Mouse (Mus musculus) myocyte (in vitro differentiated cells): ENCODE results near the gene Abhd14b.

ENCODE experiments used
- CEBPB ChIP-seq: IDR thresholded peaks from 2 replicates; pipeline ENCODE4 v1.6.1; 2011; ENCODE audit warnings: mild to moderate bottlenecking, moderate library complexity; ENCODE audit not compliant: poor library complexity, insufficient read depth, severe bottlenecking
- MAX ChIP-seq: IDR thresholded peaks from one replicate; pipeline ENCODE4 v1.6.1; 2011; ENCODE audit warnings: low read depth, mild to moderate bottlenecking, control low read depth
- MYOD1 ChIP-seq, 3 experiments: IDR thresholded peaks; one replicate each; pipeline ENCODE4 v1.6.1; 2011; ENCODE audit warnings: control low read depth in 2 of 3, low read depth in 2 of 3, mild to moderate bottlenecking in 2 of 3, moderate library complexity in 1 of 3; ENCODE audit not compliant: insufficient read length in 2 of 3, control insufficient read depth in 1 of 3
- POLR2A ChIP-seq: IDR thresholded peaks from one replicate; pipeline ENCODE4 v1.6.1; 2011; ENCODE audit warnings: low read depth, mild to moderate bottlenecking, control low read depth, moderate library complexity; ENCODE audit not compliant: insufficient read length
- TCF12 ChIP-seq: IDR thresholded peaks from one replicate; pipeline ENCODE4 v1.6.1; 2011; ENCODE audit warnings: mild to moderate bottlenecking, control low read depth; ENCODE audit not compliant: poor library complexity, insufficient read depth, severe bottlenecking
- TCF3 ChIP-seq: IDR thresholded peaks from one replicate; pipeline ENCODE4 v1.6.1; 2011; ENCODE audit warnings: low read depth, control low read depth; ENCODE audit not compliant: insufficient read length
- USF1 ChIP-seq: IDR thresholded peaks from one replicate; pipeline ENCODE4 v1.6.1; 2011; ENCODE audit warnings: low read depth, mild to moderate bottlenecking, control low read depth, moderate library complexity

DNA sequence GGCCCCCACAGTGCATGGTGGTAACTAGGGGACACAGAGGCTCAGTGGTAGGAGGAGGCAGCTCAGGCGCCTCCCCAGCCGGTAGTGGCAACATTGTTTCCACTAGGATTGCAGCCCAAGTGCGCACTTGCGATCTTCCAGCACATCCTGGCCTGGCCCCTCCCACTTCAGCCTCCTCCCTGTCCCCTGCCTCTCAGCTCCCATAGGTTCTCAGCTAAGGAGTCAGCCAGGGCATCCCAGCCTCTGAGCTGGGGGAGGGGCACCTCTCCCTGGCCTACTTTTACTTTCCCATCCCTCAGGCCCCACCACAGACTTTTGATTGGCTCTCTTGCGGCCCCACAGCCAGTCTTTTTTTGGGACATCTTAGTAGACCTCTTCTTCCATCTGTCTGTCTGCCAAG is 24.6 kb downstream of the Abhd14b start:
- TF ChIP-seq TCF12: no peak
- TF ChIP-seq POLR2A: no peak
- no peak for TF ChIP-seq MYOD1 (IDR thresholded peaks at IDR 0.05; ENCODE audit: control insufficient read depth in 1 of 3, insufficient read length in 2 of 3, low read depth in 2 of 3)
- no peak for TF ChIP-seq USF1
- no peak for TF ChIP-seq MAX
- TF ChIP-seq CEBPB: no peak
- TF ChIP-seq TCF3: no peak
